Mouse (Mus musculus) kidney, adult 8-10 months (tissue): ENCODE results near the gene Gm21943.
"Not testable (repeated sequence)": the region's sequence is repeated elsewhere in the genome, so short reads cannot be mapped to it uniquely, and the experiment has no call there.

Experiments
- DNase-seq, 2 experiments: peaks; one replicate each; pipeline ENCODE4 v3.0.0; 2022

Gm21943 gene

DNA sequence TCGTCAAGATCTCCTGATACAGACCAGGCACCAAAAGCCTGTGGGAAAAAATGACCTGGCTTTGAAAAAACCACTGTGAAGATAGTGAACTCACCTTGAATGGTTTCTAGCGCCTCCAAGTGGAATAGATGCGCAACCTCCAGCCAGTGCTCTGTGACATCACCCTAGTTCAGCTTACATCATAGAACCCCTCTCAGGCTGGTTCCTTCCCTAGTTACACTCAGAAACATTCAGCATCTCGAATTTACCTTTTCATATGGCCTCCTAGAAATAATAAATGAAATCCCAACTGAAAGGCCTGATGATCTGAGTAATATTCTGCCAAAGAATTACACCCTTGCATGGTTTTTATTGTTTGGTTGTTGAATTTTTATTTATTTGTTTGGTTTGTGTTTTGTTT, at the start of gene Gm21943:
TSS of gene Gm21943 (minus strand) at position 101 of the 400 bp plus-strand sequence.
- not testable (repeated sequence) for DNase-seq
